Mouse (Mus musculus): ENCODE results near the gene Wdfy2.
"Not testable (repeated sequence)": the region's sequence is repeated elsewhere in the genome, so short reads cannot be mapped to it uniquely, and the experiment has no call there.

Gene Wdfy2

DNA sequence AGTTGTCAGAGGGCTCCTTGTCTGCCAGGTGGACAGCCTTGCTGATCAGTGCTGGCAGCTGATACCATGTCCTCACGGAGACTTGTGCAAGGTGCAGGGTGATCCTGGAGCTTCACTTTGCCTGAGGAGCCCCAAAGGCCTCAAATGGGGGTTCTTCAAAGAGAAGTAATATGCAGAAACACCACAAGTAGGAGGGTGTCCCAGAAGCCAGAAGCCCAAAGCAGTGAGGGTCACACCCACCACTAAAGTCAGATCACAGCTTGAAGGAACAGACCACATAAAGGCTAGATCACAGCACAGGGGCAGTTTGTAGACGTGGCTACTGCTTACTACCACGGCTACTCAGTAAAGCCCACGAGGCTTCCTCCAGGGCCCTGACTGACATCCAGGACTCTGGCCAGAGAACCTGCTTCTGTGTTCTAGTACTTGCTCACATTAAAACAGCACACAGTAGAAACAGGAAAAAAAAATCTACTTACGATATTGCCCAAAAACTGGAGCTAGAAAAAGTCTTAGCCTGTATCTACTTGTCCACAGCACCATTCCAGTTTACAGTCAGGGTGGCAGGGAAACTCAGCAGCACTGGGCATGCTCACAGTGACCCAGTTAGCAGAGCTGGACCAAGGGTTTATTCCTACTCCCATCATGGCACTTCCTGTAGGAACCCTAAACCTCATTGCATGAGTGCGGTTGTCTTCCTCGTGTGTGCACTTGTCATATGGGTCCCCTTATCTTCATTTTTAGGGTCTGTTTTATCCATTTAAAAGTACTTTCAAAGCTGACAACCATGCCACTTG is 41.4 kb downstream of the Wdfy2 start:
- in situ Hi-C loops (cut with MboI), result no loop called here

DNA sequence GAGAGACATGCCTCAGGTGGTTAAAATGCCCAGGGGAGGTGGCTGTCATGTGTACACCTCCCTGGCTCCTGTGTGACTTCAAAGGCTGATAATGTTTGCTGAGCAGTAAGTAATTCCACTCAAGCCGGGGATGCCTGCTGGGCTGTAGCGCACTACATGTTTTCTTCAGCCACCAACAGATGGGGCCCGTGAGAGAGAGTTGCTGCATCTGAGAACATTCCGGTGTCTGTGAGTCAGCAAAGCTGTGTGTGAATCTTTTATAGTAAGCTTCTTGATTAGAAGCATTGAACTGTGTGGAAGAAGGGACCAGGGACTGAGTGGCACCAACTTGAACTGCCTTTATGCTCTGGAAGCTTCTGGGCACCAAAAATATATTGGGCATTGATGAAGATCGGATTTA is 42.0 kb downstream of the Wdfy2 start:
- in situ Hi-C loops (cut with MboI), result no loop called here

GRCm38 (mm10) chr14:62880084-62880851 is 42.8 kb downstream of the Wdfy2 start:
- in situ Hi-C loops (cut with MboI), result no loop called here

DNA sequence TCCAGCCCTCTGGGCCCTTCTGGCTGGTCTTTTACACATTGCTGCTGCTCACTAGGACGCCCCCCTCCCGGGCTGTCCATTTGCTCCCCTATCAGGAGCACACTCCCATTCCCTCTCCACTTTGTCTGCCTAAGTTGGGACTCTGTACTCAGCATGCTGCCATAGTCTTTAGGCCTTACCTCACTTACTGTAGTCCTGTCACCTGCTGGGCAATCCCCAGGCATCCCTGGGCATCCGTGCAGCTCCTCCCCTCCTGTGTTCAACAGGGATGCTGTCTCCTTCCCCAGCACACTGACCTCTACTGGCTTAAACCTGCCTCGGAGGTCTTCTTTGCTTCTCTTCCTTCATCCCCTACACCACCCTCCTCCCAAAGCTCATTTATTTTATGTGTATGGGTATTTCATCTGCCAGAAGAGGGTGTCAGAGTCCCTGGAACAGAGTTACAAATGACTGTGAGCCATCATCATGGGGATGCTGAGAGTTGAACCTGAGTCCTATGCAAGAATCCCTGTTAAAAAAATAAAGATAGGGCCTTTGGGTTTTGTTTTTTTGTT is 44.7 kb downstream of the Wdfy2 start:
- in situ Hi-C loops (cut with MboI), result no loop called here

DNA sequence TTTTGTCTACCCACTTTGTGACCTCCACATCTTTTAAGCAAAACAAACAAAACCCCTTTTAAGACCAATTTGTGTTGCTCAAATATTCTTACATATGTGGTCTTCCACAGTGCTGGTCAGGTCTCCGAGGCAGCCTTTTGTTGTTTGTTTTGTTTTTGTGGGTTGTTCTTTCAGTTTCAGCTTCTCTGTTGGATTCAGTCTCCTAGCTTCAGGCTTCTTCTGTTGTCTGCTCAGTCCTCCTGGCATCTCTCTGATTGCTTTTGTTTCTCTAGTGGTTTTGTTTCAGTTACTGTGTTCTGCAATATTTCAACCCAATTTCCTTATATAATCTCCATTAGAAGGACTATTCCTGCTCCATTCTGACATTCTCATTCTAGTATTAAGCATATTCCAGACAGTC is 46.1 kb downstream of the Wdfy2 start:
- in situ Hi-C loops (cut with MboI), result no loop called here

DNA sequence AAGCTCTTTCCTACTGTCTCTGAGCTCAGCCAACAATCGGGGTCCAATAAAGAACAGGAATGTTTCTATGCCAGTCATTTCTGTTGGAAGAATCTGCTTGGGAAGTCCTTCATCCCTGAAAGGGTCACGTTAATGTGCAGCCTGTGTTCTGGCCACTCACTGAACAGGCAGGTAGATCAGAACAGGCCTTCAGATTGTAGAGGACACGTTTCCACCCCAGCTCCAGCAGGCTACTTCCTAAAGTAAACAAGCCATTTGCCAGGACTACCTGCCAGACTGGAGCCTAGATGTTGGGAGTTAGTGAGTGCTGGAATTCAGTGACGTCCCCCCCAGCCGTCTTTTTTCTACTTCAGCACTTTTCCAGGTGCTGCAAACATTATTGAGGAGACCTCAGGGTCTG is 46.7 kb downstream of the Wdfy2 start:
- in situ Hi-C loops (cut with MboI), result no loop called here

GRCm38 (mm10) chr14:62884639-62885038 is 47.2 kb downstream of the Wdfy2 start:
- in situ Hi-C loops (cut with MboI), result no loop called here

DNA sequence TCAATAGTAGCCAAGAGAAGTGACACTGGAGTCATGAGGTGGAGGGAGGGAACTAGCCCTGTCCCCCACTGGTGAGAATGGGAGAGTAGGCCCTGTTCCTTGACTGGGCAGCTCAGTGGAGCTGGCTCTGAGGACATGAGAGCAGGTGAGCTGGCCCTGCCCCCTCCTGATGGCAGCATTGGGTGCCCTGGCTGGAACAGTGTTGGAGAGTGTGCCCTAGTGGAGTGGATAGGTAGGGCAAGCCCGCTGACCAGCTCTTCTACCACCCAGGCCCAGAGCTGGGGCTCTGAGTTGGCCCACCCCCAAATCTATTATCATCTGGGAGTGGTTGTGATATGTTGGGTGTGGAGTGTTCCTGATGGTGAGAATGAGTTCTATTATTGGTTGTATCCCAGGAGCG is 47.7 kb downstream of the Wdfy2 start:
- in situ Hi-C loops (cut with MboI), result no loop called here

- in situ Hi-C loops (cut with MboI), result no loop called here
Measured at GRCm38 (mm10) chr14:62891401-62891800, 53.9 kb downstream of the Wdfy2 start.

GRCm38 (mm10) chr14:62892771-62893641 is 55.5 kb downstream of the Wdfy2 start:
- in situ Hi-C loops (cut with MboI), result no loop called here

DNA sequence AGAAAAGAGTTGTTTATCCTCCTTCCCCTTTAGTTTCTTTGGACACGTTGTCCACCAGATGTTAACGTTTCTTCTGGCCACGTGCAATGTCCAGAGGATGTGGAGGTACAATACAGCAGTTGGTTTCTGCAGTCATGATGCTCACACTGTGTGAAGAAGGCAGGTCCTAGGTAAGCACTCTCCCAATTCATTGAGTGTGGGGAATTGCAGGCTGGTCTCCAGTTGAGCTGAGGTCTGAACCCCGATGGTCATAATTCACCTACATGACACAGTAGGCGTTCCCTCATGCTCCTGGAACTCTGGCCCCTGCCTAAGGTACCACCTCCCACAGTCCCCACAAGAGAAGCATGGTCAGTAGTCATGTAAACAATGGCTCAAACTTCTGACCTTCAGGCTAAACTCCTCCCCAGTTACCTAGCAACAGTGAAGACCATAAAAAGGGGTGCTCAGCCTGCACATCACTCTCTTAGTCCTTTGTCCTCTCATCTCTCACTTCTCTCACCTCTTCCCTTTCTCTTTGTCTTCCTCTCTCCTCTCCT is 56.2 kb downstream of the Wdfy2 start:
- in situ Hi-C loops (cut with MboI), result not testable (repeated sequence)

- in situ Hi-C loops (cut with MboI), result no loop called here
Measured at GRCm38 (mm10) chr14:62894924-62895840, 57.7 kb downstream of the Wdfy2 start.

DNA sequence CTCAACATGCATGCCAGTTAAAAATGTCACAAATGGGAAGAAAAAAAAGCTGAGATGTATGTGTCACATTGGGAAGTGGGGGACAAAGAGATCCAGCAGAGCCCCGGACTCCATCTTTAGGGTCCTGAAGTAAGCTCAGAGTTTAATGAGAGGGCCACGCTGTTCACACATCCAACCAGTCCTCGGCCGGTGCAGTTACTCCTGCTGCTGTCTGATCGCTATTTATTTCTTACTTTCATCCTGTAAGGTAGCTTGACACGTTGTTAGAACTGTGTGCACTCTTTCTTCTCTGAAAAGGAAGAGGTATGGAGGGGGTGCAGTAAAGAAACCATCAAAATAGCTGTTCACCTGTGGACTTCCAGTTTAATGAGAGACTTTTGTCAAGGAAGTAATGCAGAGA is 60.6 kb downstream of the Wdfy2 start:
- in situ Hi-C loops (cut with MboI), result no loop called here

GRCm38 (mm10) chr14:62907888-62908287 is 70.4 kb downstream of the Wdfy2 start:
- in situ Hi-C loops (cut with MboI), result no loop called here

- in situ Hi-C loops (cut with MboI), result no loop called here
Measured at GRCm38 (mm10) chr14:62908550-62908949, 71.1 kb downstream of the Wdfy2 start.

DNA sequence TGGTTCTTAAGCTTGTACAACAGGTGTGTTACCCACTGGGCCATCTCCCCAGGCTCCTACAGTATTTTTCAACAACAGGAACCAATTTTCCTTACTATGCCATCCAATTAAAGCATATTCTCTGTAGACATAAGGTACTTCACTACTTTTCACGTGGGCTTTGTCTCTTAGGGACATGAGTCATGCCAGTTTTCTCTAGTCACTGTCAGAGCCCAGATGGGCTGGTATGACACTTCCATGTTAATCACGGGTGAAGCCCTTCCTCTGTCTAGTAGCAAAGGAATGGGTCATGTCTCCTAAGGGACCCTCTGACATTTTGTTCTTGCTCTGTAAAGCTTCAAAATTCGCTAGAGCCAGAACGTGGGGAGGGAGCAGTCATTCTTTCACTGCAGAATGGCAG is 73.4 kb downstream of the Wdfy2 start:
- in situ Hi-C loops (cut with MboI), result no loop called here

DNA sequence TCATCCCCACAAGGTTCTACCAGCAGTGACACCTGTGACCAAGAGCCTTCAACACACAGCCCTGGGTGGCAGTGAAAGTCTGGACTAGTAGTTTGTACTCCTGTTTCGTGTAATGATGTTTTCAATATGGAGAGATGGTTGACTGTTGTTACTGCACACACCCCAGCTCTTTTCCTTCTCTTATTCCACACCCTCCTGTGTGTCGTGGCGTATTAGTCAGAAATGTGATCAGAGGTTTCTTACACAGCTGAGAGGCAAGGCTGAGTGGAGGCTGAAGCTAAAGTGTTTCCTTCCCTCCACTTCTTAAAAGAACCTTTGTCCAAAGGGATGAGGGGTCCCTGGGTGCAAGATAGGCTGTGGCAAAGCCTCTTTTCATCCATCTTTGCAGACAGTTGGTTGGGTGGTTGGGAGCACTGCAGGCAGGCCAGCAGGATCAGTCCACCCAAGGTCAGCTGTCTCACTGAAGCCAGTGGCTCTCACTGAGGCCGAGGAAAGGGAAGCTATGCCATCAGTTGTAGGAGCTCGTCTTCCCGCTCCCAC is 77.7 kb downstream of the Wdfy2 start:
- in situ Hi-C loops (cut with MboI), result no loop called here

- in situ Hi-C loops (cut with MboI), result no loop called here
Measured at GRCm38 (mm10) chr14:62916488-62917034, 79.1 kb downstream of the Wdfy2 start.

GRCm38 (mm10) chr14:62921401-62921800 is 83.9 kb downstream of the Wdfy2 start:
- in situ Hi-C loops (cut with MboI), result no loop called here

GRCm38 (mm10) chr14:62922637-62923036 is 85.2 kb downstream of the Wdfy2 start:
- in situ Hi-C loops (cut with MboI), result no loop called here

Measured in mature B cell (primary cell).